Mouse (Mus musculus) heart, adult 9 months (tissue): ENCODE data around the gene Isl1.

Experiments
- DNase-seq, 2 experiments: peaks; one replicate each; pipeline ENCODE4 v3.0.0; 2022; ENCODE audit warnings: low spot score in 2 of 2

Gene Isl1

GRCm38 (mm10) chr13:116309584-116310462 lies at the start of gene Isl1:
Gene Isl1 (minus strand): TSS chr13:116309689.
- peak; percentile 4 to 10 for DNase-seq

DNA sequence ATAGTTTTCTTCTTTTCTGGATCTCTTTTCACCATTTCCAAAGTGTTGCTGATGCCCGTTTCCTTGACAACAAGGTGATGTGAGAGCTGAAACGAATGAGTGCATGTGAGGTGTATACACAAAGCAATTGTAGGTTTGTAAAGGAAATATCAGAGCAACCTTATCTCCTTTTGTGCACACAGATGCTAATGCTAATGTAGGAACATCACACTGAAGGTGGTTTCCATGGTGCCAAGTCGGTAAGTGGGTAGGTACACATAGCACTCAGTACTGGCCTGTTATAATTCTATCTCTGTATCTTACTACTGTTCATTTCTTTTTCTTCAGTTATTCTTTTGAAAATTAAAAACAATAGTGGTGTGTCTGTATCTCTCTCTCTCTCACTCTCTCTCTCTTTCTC lies 26.3 kb upstream of the Isl1 start:
- DNase-seq, result no peak

DNA sequence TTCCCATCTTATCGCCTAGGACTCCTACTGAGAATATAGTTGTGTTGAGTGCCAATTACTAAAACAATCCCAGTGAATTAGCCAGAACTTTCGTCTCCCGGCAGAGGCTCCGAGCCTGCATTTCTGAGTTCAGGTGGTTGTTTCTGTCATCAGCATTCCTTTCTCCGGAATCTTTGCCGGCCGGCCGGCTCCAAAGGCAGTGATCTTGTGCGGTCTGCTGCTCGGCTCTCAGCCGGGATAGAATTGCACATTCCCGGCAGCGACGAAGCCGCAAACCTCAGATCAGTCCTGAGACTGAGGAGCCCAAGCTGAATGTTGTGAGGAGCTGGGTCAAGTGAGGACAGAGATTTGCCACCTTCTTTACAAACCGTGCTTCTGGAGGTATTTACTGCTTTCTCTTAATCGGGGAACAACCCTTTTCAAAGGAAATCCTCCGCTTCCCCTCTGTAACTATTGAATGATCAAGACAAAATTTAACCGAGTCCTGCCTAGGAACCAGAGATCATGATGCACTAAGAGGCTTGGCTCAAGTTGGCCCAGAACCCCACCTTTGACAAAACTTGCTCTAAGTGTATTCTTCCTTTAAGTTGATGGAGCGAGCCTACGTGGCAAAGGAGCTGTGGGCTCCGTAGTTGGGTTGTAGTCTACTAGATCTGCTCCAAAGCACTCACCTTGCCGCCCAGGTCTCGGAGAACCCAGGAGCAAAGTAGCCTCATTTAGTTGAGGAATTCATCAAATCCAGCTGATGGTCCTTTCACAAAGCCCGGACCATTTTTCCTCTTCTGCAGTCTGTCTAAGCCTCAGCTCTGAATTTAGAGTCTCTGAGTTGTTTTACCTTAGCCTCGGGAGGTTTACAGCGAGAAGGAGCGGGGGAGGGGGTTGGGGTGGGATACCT lies 4.4 kb upstream of the Isl1 start:
- no peak for DNase-seq

DNA sequence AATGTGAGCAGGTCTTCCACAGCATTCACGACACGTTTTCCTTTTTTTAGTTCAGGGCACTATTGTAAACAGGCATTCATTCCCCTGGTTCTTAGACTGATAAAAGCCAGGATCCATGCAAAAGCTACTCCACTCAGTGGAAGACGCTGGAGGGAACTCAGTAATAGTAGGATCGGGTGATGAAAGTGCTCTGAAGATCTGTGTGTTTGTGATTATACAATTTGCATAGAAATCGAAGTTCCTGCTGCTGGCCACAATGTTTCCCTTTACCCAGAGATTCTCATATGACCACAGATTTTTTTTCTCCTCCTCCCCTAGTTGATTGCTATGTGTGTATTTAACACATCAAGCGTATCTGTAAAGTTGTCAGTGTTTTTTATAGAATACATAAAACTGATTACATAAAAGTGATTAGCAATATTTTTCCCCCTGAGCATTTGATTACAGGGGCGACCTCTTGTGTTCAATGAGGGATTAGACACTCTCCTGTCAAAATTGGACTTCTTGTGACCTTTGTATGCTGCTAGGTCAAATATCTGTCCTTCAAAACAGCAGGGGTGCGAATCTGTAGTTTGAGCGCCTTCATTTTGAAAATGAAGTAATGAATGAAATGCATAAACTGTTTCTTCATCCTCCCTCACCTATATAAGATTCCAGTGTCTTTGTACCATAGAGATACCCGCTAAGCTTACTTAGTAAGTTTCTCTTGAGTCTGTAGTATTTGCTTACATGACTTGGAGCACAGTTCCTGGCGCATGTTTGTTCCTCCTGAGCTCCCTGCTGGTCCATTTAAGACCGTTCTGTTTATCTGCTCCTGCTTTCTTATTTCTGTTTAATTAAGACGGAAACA lies 2.6 kb upstream of the Isl1 start:
- DNase-seq, result no peak

DNA sequence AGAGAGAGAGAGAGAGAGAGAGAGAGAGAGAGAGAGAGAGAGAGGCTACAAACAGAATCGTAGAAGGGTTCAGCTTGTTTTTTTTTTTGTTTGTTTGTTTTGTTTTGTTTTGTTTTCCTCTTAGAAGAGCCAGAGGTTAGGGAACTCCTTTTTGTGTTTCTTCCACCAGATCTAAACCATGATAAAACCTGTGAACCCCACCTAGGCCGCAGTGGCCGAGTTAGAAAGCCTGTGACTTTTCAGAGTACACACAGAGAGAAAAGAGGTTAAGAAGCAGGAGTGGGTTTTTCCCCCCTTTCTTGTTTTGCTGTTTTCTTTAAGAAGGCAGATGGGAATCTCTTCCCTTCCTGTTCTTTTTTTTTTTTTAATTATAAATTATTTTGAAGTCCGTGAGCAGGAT lies 1.5 kb upstream of the Isl1 start:
- no peak for DNase-seq

DNA sequence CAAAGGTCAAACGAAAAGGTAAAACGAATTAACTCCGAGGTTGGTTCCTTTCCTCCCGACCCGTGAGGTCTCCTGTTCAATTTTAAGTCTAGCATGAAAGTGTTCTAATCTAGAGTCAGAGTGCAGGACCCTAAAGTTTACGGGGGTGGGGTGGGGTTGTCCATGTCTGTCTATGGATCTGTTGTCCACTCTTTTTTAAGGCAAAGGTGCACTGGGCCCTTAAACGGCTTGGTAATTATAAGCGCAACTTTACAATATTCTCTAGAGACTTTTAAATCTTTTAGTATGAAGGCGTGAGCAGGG lies 925 bp upstream of the Isl1 start:
- DNase-seq, result no peak

DNA sequence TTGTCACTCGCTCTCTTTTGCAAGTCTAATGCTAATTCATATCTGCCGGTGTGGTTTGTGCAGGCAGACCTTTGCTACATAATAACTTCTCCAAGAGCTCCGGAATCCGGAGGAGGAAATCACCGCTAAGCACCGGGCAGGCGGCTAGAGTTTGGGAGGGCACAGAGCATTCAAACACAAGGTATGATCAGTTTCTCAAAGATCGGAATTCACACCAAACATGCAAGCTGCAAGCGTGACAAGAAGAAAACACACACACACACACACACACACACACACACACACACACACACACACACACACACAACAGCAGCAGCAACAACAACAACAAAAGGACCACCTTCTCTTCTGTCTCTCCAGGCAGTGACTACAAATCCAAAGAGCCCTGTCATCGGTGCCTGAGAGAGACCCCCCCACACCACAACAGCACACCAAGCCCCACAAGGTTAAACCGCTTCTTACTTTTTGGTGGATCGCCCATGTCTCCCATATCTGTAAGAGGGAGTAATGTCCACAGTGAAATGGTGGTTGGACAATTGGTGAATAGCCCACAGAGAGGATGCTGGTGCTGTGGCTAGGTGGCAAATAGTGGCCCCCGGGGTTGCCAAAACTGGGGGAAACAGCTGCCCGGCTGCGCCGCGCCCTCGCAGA lies 431 bp downstream of the Isl1 start:
- DNase-seq, result no peak

DNA sequence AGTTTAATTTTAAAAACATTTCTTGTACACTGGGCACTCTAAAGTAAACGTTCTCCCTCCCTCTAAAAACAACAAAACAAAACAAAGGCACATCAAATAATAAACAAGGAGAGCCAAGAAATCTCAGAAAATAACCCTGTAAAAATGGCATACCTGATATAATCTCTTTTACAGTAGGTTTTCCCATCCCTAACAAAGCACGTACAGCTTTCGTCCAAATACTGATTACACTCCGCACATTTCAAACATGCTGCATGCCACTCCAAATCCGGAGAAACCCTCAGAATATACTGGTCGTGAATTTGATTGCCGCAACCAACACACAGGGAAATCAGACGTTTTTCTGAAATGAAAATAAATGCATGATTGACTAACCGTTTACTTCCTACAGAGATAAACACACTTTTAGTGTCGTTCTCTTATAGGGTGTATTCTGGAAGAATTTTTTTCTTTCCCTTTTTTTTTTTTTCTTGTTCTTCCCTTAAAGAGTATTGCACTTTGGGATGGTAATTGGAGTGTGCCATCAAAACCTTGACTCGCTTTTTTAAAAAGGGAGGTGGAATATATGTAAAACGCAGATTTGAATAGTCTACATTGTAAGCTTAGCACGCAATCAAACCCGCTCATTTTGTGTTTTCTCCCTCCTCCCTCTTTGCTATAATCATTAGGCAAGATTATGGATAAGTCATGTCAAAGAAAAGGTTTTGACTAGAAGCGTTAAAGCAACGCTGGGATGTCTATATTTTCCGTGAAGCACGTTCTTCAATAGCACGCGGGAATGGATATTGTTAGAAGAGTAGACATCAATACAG lies 1.2 kb downstream of the Isl1 start:
- DNase-seq, result no peak

DNA sequence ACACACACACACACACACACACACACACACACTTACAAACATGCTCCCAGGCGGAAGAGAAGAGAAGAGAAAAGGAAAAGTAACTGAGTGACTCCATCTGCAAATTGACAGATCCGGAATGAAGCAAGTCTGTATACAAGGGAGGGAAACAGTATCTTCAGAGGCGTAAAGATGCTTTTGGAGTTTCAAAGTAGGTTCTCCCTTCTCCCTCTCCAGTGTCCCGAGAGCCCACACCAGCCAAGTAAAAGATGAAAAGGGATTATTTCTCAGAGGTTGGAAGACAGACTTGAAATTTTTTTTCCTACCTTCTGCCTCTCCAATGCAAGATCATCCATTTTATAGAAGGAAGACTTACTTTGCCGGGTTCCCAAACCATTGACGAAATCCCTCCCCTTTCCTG lies 2.9 kb downstream of the Isl1 start:
- DNase-seq, result no peak

DNA sequence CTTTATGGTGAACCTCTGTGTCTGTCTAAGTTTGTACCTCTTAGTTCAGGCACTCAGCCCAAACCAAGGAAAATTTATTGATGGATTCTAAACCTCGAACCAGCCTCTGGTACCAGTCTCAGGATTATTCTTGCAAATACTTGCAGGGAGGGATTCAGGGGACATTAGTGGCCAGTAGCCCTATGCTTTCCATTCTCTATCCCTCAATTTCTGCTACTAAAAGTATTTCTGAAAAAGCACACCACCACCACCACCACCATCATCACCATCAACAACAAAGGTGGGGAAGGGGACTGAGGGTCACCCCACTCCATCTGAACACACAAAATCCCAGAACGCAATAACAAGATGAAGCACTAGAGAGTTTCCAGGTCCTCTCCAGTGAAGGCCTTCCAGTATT lies 3.8 kb downstream of the Isl1 start:
- DNase-seq, result no peak

DNA sequence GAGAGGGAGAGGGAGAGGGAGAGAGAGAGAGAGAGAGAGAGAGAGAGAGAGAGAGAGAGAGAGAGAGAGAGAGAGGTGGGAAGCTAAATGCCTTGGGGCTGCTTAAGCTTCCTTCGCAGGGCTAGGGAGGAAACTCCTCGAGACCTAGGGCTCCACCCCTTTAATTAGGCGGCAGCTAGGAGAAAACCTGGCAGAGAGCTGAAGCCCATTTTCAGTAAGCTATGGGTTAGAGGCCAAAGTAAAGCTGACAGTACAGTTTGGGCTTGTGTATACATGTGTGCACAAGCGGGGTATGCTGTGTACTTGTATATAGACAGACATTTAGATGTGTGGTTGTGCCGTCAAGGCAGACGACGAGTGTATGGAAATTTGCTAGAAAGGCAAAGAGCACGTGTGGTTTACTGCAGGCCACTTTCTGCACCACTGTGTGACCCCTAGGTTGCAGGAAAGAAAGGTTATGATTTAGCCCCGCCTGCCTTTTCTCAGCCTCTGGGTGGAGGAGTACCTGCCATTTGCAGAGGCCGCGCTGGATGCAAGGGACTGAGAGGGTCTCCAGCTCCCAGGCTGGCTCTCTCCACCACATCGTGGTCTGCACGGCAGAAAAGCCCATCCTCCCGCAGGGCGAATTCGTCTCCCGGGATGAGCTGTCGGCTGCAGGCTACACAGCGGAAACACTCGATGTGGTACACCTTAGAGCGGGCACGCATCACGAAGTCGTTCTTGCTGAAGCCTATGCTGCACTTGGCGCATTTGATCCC lies 4.6 kb downstream of the Isl1 start:
- DNase-seq, result no peak

DNA sequence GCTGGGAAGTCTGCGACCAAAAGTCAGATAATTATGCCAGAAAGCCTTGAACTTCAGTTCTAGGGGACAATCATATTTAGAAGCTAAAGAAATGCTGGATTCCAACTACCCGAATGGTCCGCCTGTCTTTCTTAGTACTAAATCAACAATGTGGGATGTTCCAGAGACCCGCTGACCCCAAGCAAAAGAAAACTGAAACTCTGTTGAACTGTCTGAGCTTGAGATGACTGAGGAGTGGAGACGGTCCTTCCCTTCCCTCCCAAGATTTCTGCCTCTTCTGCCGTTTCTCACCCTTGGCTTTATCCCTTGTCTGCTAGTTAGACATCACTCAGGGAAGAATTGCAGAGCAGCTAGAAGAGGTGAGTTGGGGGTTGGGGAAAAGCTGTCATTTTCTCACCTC lies 5.7 kb downstream of the Isl1 start:
- DNase-seq, result no peak

- DNase-seq, result no peak
Measured at GRCm38 (mm10) chr13:116302861-116303260, 6.6 kb downstream of the Isl1 start.

- DNase-seq, result no peak
Measured at GRCm38 (mm10) chr13:116301706-116302105, 7.8 kb downstream of the Isl1 start.

DNA sequence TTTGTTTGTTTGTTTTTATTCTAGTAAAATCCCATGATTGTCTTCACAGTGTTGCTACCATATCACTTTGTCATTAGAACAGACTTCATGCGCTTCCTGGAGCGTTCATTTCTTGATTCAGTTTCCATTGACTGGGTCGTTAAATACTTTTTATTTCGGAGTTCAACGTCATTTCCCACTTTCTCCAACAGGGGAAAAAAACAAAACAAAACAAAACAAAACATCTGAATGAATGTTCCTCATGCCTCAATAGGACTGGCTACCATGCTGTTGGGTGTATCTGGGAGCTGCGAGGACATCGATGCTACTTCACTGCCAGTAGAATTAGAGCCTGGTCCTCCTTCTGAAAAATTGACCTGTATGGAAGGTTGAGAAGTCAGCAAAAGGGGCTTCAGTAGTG lies 10.2 kb downstream of the Isl1 start:
- no peak for DNase-seq

DNA sequence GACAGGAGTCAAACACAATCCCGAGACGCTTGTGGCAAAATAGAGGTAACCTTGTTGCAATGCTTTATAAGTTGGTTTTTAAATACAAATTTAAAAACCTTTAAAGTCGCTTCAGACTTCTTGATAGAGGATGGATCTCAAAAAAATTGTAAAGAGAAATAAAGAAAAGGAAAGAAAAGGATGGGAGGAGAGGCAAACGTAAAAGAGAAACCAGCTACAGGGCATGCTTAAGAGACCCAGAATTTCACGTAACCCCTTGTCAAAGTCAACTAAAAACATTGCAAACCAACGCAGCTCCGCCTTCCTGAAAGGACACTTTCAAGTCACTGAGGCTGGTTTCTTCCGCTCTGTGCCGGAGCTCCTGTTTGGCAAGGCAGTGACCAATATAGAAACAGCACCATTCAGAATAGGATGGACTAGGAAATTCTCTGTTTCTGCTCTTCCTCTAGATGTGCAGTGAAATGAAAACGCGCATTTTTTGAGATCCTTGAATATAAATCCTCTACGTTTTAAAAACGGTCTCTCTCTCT lies 10.8 kb downstream of the Isl1 start:
- DNase-seq, result no peak

DNA sequence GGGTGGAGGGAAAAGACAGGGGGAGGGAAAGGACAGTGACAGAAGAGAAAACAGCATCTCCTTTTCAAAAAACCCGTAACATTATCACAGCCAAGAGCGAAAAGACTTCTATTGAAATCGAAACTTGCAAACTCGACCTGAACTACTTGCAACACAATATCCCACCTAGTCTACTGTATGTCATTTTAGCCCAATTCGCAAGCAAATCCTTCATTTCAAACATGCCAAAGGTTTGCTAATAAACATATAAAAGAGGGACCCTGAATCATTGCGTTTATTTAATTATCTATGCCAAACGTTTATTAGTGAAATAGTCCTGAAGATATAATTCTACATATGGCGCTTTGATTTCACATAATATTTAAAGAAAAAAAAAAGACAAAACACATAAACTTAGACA lies 11.5 kb downstream of the Isl1 start:
- no peak for DNase-seq

DNA sequence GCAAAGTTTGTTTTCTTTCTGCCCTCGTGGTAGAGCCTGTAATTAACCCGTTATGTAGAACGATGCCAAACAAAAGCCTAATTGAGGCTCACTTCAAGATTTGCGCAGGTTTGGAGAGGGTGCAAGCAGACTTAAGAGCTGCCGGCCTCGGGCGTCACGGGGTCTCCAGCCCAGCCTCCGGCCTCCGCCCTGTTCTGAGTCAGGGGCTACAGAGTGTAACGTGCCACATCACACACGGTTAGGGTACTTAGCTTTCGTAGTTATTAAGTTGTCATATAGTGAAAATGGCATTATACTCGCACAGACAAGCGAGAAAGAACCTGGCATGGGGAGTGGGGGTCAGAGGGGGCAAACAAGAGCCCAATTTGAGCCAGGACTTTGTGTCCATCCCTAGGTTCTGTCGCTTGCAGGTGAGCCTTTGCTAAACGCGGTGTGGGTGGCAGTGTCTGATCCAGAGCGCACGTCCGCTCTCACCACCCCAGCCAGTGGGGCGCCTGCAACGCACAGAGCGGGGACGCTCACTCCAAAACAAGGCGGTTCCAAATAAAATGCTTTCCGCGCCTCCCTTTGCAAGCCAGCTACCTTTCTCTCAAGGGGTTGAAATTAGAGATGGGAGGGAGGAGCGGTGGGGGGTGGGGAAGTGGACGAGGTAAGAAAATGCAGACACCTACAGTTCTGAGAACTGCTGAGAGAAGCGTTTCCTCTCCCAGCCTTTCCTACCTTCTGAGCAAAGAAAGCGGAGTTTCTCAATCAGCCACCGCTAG lies 12.3 kb downstream of the Isl1 start:
- DNase-seq, result no peak

GRCm38 (mm10) chr13:116295401-116295800 lies 14.1 kb downstream of the Isl1 start:
- no peak for DNase-seq
